Mouse (Mus musculus) left cerebral cortex, adult 2 months (tissue): ENCODE results near the gene Gipc2. TPM values are rescaled to one million over a fixed set of nuclear protein-coding genes. Genes with fewer than 3 reads are reported as not detected.
"Not testable (repeated sequence)": the region's sequence is repeated elsewhere in the genome, so short reads cannot be mapped to it uniquely, and the experiment has no call there.

Experiments used
- DNase-seq, 2 experiments: peaks; one replicate each; pipeline ENCODE4 v3.0.0; 2021 to 2022; ENCODE audit warnings: low spot score in 2 of 2, mixed read lengths in 1 of 2; ENCODE audit errors: extremely low spot score in 1 of 2
- H3K27ac ChIP-seq: fragments of 200-600 bp; 2 replicates; pipeline ENCODE4 v1.8.1; 2022
- H3K4me3 ChIP-seq: fragments of 200-600 bp; 2 replicates; pipeline ENCODE4 v1.8.1; 2022
- CTCF ChIP-seq: fragments of 200-600 bp; IDR thresholded peaks from 2 replicates; pipeline ENCODE4 v1.8.1; 2022; ENCODE audit warnings: antibody characterized with exemption, mild to moderate bottlenecking, moderate library complexity
- intact Hi-C: fragments of 180-260 bp; cut with DNase I; formaldehyde crosslinking; loops from one replicate; pipeline ENCODE4 v1.15.1; 2025
- total RNA-seq, 2 experiments: library from RNA; stranded (reverse); gene quantifications; 2 replicates each; pipeline ENCODE4 v1.2.3; 2021

The Gipc2 gene
- total RNA-seq, 2 experiments from 2014 or later = 2.8 to 3.2 TPM

DNA sequence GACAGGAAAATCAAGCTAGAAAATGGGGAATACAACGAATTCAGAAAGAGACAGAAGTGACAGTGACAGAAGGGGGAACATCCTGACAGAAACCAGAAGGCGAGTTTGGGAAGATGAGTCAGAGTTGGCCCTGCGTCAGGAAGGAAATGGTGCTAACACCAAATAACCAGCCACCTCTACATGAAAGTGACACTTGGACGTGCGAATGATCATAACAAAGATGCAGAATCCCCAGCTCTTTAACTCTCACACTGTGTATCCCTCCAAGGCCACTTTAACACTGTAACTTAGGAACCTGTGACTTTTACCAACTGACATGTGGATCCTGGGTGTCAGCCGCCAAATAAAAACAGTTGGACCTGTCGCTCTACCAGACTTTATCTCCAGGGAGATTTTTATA lies 16.6 kb downstream of the Gipc2 start:
- Histone ChIP-seq H3K27ac (no peak overlapping the region), H3K4me3 (no peak overlapping the region)
- no peak for TF ChIP-seq CTCF
- intact Hi-C loops = loop anchor here (5.0 kb wide), 1 partner anchor 43 kb away; no protein-coding TSS in a partner anchor
- no peak for DNase-seq

DNA sequence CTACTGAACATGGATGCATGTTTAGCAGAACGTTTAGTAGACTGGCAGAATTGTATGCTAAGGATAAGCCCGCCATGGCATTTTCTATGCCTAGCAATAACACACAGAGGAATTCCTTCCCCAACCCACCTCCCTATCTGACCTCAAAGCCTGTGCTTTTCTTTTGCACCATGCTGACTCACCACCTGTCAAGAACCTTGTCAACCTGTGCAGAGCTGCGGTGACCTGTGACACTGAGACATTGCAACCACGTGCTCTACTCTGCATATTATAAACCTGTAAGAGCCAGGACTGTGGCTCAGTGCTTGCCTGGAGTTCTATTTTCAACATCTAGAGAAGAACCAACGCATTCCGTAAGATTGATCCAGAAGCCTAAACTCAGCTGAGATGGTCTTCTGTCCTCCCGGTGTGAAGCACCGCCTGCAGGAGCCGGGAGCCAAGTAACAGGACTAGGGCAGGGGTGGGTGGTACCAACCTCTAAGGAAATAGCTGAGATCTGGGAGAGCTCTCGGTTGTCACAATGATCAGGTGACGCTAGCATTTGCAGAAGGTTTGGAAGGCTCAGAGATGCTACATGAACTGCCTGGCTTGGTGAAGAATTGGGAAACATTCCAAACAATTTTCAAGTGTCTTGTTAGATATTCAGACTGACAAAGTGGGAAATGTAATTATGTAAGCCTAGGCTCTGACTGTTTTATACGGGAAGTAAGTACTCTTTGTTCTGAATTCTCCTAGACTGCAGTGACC lies 18.8 kb downstream of the Gipc2 start:
- no peak overlapping the region for H3K4me3 ChIP-seq
- no peak for TF ChIP-seq CTCF
- no peak overlapping the region for H3K27ac ChIP-seq
- intact Hi-C loops = loop anchor here (5.0 kb wide), 1 partner anchor 45 kb away; no protein-coding TSS in a partner anchor
- DNase-seq = peak in 1 of 2 experiments; percentile 27

DNA sequence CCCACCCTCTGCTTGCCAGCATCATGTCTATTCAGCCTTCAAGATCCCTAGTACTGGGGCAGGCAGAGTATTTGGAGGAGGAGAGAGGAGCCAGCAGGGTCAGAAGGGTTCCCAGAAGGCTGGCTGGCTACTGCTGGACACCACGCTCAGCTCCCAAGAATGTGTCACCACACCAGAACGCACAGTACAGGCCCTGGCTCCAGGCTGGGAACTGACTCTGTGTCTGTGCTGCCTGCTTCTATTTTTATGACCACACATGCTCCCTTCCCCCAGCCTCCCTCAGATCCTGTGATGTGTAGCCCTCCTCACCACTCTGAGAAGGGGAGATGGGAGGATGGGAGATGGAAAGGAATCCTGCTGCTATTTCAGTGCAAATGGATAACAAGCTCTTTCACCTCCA lies 20.8 kb downstream of the Gipc2 start:
- intact Hi-C loops = loop anchor here (5.0 kb wide), 1 partner anchor 47 kb away; no protein-coding TSS in a partner anchor
- no peak for DNase-seq
- H3K27ac ChIP-seq = no peak overlapping the region
- H3K4me3 ChIP-seq = no peak overlapping the region
- TF ChIP-seq CTCF = no peak

DNA sequence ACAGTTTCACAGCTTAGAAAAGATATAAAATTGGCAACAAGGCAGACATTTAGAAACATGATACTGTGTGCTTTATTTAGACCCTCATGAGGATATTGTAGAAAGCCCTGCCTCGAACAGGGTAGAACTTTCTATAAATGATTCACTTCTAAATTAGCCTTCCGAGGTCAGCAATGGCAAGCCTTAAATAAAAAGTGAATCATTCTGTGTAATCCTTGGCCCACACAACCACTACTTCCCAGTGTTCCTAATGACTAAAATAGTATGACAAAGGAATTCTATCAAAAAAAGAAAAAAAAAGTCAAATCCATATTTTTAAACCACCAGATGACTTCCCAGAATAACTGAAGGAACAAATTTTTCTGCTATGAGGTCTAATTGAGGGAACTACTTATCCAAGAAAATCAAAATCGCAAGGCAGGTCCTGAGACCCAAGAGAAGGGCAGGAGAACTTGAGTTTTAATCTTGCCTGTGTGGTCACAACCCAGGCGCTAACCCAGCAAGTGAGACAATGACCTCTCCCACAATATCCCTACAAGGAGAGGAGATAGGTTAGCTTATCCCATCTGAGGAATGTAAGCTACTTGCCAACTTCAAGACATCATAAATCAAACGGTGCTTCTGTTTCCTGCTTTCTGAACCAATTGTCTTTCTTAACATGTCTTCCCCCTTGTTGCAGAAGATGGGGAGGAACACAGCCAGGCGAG lies 22.9 kb downstream of the Gipc2 start:
- TF ChIP-seq CTCF = no peak
- intact Hi-C loops = no loop called here
- H3K4me3 ChIP-seq = no peak overlapping the region
- no peak for DNase-seq
- no peak overlapping the region for H3K27ac ChIP-seq

DNA sequence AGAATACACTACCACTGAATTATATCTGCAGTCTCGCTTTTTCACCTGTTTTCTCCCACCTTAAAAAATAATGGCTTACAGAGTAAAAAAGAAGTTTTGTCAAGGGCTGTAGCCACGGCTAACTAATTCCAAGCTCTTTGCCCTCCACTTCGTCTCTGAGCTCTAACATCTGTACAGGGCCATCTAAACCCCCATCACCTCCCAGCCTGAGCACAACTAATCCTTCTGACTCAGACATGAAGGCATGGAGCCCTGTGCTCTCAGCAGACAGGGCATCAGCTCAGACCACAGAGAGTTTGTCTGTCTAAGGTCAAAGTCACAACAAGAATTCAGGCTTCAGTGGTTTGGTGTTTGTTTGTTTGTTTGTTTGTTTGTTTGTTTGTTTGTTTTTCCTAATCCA lies 23.9 kb downstream of the Gipc2 start:
- intact Hi-C loops = no loop called here

DNA sequence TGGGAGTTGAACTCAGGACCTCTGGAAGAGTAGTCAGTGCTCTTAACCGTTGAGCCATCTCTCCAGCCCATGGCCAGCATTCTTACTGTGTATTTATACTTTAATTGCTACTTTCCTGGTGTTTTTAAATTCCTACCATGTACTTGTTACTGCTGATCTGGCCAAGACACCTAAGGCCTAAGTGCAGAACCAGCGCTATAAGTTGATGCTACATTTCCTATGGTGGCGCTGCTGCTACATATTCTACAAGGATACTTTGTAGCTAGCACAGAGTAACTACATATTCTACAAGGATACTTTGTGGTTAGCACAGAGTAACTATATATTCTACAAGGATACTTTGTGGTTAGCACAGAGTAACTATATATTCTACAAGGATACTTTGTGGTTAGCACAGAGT lies 26.7 kb downstream of the Gipc2 start:
- intact Hi-C loops, H3K4me3 ChIP-seq, H3K27ac ChIP-seq, DNase-seq: not testable (repeated sequence)

More for the DNA sequence above, 23.9 kb downstream of the Gipc2 start:
- TF ChIP-seq CTCF = no peak
- no peak for DNase-seq
- H3K4me3 ChIP-seq = no peak overlapping the region
- no peak overlapping the region for H3K27ac ChIP-seq

DNA sequence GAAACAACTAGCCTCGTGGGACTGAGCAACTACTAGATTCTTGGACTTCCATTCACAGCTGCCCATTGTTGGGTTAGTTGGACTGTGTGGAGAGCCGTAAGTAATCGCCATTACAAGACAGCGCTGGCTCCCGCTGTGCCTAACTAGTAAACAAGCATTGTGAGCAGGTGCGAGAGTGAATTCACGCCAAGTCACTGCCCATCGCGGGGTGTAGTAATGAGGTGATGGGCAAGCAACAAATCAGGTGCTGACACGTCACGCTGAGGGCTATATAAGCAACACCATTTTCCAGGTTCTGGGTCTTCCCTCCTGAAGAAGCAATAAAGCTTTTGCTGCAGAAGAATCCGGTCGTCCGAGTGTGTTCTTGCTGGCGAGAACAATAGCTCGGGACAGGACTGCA lies 29.9 kb downstream of the Gipc2 start:
- intact Hi-C loops, DNase-seq, H3K4me3 ChIP-seq, H3K27ac ChIP-seq: not testable (repeated sequence)

DNA sequence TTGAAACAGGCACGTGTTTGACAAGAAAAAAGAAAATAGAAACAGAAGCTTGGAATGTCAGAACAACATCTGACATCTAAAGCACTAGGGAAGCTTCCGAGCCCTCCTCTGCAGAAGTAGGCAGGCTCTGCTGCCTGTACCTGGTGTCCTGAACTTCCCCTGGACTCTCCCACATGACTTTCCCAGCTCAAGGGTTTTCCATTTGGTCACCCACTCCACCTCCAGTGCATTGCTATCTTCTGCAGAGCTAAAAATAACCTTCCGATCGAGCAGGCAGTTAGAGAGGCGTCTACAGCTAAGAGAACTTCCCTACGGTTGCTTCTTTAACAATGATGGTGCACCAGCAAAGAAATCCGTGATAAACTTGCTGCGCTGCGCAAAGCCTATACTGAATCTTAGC lies 32.4 kb downstream of the Gipc2 start:
- H3K4me3 ChIP-seq = no peak overlapping the region
- no peak for TF ChIP-seq CTCF
- intact Hi-C loops = no loop called here
- no peak overlapping the region for H3K27ac ChIP-seq
- no peak for DNase-seq

DNA sequence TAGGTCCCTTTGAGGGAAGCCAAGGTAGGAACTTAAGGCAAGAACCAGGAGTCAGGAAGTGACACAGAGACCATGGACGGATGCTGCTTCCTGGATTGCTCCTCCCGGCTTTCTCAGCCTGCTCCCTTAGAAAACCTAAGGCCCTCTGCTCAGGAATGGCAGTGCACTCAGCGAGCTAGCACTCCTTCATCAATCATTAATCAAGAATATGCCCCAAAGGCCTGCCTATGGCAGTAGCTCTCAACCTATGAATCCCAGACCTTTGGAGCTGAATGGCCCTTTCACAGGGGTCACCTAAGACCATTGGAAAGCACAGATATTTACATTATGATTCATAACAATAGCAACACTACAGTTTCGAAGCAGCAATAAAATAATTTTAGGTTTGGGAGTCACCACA lies 35.1 kb downstream of the Gipc2 start:
- no peak overlapping the region for H3K4me3 ChIP-seq
- intact Hi-C loops = no loop called here
- TF ChIP-seq CTCF = no peak
- no peak for DNase-seq
- H3K27ac ChIP-seq = no peak overlapping the region

DNA sequence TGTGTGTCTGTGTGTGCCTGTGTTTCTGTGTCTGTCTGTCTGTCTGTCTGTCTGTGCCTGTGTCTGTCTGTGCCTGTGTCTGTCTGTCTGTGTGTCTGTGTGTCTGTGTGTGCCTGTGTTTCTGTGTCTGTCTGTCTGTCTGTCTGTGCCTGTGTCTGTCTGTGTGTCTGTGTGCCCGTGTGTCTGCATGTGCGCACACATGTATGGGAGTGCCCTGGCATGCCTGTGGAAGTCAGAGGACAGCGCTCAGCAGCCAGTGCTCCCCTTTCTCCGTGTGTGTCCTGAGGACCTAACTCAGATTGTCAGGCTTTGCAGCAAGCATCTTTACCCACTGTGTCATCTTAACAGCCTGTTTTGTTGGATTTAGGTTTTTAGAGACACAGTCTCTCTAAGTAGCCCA lies 36.6 kb downstream of the Gipc2 start:
- intact Hi-C loops, H3K27ac ChIP-seq, H3K4me3 ChIP-seq, DNase-seq: not testable (repeated sequence)

DNA sequence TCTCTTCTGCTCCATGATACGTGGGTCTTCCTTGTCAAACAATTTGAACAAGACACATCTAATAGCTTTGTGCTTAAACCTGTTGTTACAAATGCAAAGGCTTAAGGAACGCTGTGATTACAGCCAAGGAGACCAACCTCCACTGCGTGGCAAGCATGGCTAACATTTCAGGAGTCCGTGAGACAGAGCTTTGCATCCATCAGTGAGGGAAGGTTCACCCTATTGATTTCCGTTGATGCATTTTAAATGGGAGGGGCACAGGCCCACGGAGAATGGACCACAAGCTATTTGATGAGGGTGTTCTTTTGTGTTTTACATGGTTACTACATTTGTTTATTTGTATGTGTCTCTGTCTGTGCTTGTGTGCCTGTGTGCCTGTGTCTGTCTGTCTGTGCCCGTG lies 37.4 kb downstream of the Gipc2 start:
- H3K4me3 ChIP-seq = no peak overlapping the region
- no peak for DNase-seq
- TF ChIP-seq CTCF = no peak
- H3K27ac ChIP-seq = no peak overlapping the region
- intact Hi-C loops = no loop called here

DNA sequence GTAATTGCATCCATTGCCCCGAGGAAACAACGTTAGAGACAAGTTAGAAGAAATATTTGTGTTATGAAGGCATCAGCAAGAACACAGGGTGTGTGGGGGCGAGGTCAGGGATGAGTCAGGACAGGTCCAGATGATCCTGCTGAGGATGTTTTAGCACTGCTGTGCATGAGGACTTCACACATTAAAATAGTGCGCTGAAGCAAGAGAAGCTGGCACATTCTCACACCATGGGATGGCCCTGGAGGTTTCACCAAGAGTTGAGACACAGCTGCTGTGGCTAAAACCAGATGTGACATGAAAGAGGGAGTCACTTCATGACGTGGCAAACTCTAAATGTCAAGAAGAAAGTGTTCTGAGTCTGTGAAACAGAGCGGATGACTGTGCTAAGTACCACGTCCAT lies 38.9 kb downstream of the Gipc2 start:
- no peak for DNase-seq
- intact Hi-C loops = no loop called here
- TF ChIP-seq CTCF = no peak

DNA sequence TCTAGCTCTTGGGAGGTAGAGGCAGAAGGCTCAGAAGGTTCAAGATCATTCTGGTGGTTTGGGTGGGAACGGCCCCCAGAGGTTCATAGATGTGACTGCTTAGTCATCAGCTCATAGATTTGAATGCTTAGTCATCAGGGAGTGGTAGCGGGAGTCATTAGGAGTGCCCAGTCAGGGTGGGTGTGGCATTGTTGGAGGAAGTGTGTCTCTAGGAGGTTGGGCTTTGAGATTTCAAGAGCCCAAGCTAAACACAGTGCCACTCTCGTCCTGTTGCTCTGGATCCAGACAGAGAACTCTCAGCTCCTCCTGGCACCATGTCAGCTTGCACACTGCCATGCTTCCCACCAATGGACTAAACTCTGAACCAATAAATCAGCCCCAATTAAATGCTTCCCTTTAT lies 43.3 kb downstream of the Gipc2 start:
- Histone ChIP-seq H3K27ac (no peak overlapping the region), H3K4me3 (no peak overlapping the region)
- TF ChIP-seq CTCF = no peak
- no peak for DNase-seq
- intact Hi-C loops = no loop called here

More for the DNA sequence above, 38.9 kb downstream of the Gipc2 start:
- no peak overlapping the region for H3K4me3 ChIP-seq
- no peak overlapping the region for H3K27ac ChIP-seq
